Mouse (Mus musculus) layer of hippocampus, adult 8-10 months (tissue): ENCODE measurements around the gene Ankfy1. TPM values are rescaled to one million over a fixed set of nuclear protein-coding genes. Genes with fewer than 3 reads are reported as not detected.

ENCODE experiments used
- DNase-seq, 2 experiments: peaks; one replicate each; pipeline ENCODE4 v3.0.0; 2022; ENCODE audit warnings: low spot score in 2 of 2
- microRNA-seq, 2 experiments: library from miRNA; unstranded; fragments of <30 nt; microRNA quantifications; one replicate each; pipeline ENCODE4 v1.2.0; 2022
- total RNA-seq, 4 experiments: library from RNA; stranded (reverse); gene quantifications; 2 replicates each; pipeline ENCODE4 v1.2.4; 2022

The Ankfy1 gene
- total RNA-seq, 4 experiments from 2014 or later, result 35.8 to 46.2 (median 41.8) TPM

DNA sequence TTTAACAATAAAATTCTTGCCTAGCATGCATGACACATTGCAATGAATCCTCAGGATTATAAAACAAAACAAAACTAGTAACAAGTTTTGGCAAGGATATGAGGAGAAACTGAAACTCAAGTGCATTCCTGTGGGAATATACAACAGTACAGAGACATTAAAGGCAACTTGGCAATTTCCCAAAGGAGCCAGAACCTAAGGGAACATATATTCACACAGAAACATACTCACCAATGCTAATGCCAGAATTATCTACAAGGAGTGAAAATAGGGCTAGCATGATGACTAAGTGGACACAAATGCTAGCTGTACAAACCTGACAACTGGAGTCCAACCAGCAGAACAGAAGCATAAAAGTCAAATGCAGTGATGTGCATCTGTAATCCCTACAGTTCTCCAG is 102.2 kb downstream of the Ankfy1 start:
- DNase-seq, result no peak

DNA sequence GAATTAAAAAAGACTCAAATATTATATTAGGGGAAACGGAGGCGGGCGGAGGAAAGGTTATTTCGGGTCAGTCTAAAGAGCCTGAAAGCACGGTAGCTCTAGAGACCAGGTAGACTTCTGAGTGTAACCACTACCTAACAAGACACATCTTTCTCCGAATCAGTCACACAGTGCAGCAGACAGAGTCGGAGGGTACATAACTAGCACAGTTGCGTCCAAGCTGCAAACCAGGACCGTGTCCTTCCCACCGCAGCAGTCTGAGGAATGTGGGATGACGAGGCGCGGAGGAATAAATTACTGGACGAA is 105.3 kb downstream of the Ankfy1 start:
- DNase-seq, result no peak

DNA sequence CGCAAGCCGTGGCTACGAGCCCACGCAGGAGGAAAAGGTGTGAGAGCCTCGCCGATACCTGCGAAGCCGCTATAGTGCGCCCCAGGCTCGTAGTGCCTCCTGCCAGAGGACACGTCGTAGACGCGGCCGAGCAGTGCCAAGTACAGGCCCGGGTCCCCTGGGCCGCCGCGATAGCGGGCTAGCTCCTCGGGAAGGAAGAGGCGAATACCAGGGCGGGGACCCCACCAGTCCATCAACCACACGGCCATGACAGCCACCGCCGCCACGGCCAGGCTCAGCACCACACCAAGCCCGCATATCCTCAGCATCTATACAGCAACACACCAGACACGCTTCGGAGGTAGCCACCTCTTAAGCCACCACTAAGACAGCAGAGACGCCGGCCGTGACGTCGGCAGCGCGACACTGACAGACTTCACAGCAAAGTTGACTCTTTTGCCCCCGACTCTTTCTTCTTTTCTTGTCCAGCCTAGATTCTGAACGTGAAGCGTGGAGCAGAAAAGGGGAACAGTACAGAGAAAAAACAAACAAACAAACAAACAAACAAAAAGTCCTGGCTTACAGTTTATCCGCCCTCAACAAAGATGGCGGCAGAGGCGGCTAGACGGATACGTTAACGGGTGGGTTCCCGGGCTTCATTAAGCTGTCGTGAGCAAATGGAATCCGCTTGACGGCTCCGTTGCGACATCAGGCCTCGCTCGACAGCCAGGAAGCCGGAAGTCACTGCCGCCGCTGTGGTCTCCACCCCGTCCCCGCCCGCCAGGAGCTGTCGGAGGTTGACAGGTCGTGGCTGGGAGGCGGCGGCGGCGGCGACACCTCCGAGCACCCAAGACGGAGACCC is 105.9 kb downstream of the Ankfy1 start, which contains the start of the genes Cyb5d2 and Zzef1:
Gene Cyb5d2 (minus strand): TSS at position 688 of the 841 bp plus-strand sequence.
Gene Zzef1 (plus strand): TSS at position 772 of the 841 bp plus-strand sequence.
- peak; percentile 95 to 96 for DNase-seq

DNA sequence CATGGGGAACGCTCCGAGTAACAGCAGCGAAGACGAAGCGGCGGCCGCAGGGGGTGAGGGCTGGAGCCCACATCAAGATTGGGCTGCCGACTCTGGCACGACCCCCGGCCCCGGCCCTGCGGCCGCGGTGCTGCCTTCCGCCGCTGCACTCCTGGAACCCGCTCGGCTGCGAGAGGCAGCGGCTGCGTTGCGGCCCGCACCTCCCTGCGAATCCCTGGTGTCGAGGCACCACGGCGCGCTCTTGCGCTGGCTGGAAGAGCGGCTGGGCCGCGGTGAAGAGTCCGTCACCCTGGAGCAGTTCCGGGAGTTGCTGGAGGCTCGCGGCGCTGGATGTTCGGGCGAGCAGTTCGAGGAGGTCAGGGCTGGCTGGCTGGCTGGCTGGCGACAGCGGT is 106.5 kb downstream of the Ankfy1 start:
- DNase-seq, result no peak

DNA sequence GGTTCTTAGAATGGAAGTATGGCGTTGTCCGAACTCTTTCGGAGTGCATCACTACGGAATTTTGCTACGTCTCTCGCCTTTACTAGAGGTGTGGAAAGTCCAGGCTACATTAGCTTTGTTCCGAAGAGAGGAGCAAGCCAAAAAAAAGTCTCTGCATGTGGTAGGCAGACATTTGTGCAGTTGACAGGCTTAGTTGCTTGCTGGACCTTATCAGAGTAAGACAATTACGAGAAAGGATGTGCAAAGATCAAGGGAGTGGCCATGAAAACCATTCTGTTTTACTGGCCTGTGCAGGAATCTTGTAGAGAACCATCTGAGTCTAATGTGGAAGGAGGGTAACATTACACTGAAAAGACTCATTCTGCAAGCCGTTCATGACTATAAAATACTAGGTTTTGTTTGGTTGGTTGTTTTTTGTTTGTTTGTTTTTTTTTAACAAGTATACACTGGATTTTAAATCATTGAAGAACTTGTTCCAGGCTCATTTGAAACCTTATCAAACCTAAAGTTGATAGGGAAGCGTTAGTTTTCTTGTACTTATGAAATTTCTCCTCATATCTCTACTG is 107.0 kb downstream of the Ankfy1 start:
- DNase-seq, result no peak

DNA sequence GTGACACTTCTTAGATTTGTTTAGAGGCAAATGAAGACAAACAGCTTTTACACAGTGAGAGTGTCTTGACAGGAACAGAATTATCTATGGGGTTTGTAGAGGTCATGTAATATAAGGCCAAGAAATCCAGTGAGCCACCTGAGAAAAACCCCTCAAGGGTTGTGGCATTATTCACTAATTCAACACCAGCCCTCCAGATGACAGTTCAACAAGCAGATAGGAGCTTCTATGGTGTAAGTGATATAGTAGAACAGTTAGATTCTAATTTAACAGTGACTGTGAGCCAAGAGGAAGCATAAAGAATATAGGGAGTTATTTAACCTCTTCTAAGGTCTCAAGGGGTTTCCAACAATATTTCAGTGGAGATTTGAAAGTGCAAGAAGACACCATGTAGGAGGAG is 108.3 kb downstream of the Ankfy1 start:
- no peak for DNase-seq

DNA sequence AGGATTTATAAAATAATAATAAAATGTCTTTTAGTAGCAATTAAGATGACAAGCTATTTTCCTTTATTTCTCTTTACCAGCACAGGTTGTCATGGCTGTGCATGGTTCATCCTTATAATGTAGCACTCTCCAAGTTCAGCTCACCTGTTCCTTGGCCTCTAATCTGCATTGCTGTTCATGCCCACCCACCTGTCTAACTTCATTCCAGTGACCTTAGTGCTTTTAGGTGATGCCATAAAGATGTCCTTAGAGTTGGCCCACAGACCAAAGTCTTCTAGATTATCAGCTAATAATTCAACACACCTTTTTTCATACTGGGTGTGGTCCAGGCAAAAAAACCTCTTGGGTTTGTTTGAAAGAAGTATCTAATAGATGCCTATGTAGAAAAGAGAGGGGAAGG is 111.4 kb downstream of the Ankfy1 start:
- no peak for DNase-seq

DNA sequence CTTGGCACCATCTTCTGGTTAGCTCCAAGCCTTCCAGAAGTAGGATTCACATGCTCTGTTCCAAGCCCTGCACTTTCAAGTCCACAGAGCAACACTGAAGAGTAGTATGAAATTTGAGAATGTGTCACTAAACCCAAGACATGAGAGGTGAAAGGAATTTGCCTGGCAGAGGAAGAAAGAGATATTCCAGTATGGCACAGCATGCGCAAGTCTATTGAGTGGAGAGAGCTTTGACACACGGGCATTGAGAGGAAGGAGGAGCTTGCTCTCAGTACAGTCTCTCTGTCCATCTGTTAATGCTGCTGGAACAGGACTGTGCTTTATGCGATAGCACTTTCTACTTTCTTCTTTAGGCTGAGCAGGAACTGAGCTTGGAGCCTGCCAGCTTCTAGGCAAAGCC is 113.2 kb downstream of the Ankfy1 start:
- DNase-seq, result no peak

DNA sequence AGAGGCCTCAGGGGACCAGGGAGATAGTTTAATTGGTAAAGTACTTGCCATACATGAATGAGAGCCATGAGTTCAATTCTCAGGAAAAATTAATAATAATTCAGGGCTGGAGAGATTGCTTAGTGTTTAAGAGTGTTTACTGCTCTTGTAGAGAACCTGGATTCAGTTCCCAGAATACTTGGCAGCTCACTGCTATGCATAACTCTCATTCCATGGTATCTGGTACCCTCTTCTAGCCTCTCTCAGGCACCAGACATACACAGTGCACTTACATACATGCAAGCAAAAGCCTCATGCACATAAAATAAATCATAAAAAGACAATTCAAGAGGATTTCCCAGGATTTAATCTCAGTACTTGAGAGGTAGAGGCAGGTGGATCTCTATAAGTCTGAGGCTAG is 114.8 kb downstream of the Ankfy1 start:
- no peak for DNase-seq

DNA sequence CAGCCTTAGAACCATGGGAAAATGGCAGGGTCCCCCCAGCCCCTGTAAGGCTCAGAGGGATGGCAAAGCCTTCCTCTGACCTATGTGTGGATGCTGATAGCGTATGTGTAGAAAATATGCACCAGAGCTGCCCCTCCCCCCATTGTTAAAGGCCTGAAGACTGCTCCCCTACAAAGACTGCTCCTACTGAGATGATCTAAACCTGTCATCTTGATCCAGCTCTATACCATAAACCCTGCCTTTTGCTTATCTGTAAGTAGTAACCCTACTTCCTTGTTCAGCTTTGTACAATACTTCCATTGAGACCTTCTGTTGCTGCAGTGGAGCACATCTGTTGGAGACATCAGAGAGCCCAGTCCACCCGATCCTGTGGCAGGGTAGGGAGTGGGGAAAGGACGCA is 115.4 kb downstream of the Ankfy1 start:
- DNase-seq, result no peak

DNA sequence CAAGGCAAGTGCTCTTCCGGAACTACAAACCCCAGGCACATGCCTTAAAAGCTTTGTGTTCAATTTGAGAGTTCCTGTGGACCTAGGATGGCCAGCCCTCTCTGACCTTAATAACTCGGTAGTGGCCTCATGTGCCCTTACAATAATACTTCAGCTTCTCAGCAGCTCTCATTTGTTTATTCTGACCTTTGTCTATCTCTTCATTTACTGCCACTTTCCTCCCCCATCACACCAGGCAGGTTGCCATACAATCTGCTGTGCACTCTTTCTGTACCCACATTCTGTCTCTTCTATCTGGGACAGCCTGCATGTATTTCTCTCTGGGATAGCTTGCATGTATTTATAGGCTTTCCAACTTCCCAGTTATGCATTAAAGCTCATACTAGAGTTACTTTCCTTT is 116.8 kb downstream of the Ankfy1 start:
- DNase-seq, result peak; percentile 18 to 32

DNA sequence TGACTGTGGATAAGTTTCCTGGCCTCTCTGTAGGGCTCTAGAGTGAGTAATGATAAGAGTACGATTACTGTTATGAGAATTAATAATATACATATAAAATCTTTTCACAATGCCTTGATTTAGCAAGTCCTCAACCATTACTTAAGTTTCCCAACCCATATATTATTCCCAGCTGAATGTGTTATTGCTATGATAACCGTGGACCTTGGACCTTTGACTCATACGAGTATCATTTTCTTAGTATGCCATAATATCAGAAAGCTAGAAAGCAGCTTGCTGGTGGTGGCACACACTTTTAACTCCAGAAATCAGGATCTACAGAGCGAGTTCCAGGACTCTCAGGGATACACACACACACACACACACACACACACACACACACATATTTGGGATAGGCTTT is 118.2 kb downstream of the Ankfy1 start:
- no peak for DNase-seq

DNA sequence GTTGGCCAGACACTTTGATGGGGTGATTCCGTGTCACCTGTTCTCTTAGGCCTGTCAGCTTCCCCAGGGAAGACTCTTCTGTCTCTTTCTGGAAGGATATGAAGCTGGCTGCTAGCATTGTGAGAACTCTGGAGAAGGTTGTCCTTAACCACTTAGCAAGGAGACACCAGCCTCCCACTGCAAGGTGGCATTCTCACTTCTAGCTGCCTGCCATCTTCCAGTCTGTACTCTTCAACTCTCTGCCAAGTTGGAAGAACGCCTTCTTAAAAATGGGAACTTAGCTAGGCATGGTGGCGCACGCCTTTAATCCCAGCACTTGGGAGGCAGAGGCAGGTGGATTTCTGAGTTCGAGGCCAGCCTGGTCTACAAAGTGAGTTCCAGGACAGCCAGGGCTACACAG is 123.9 kb downstream of the Ankfy1 start:
- no peak for DNase-seq

DNA sequence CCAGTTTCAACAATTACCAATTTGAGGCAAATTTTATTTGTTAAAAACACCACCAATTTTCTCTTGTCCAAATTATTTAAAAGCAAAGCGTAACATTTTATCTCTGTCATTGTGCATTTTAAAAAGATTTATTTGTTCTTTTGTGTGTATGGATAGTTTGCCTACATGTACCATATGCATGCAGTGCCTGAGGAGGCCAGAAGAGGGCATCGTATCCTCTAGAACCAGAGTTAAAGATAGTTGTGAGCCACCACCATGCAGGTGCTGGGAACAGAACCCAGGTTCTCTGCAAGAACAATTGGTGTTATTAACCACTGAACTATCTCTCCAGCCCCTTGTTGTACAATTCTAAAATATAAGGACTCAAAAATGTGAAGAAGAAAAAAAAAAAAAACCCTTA is 124.4 kb downstream of the Ankfy1 start:
- DNase-seq, result no peak

DNA sequence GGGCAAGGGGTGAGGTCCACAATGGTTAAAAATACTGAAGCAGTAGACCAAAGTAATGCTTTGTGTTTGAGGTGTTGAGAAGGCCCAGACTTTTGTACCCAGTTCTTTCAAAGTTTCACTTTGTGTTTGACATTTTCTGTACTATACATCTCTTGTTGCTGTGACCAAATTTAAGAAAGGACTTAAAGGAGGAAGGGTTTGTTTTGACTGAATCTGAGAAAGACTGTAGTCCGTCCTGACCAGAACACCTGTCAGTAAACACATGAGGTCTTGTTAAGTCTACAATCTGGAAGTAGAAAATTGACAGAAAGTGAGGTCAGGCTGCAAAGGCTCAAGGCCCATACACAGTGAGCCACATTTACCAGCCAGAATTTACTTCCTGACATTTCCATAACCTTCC is 127.1 kb downstream of the Ankfy1 start:
- DNase-seq, result no peak

DNA sequence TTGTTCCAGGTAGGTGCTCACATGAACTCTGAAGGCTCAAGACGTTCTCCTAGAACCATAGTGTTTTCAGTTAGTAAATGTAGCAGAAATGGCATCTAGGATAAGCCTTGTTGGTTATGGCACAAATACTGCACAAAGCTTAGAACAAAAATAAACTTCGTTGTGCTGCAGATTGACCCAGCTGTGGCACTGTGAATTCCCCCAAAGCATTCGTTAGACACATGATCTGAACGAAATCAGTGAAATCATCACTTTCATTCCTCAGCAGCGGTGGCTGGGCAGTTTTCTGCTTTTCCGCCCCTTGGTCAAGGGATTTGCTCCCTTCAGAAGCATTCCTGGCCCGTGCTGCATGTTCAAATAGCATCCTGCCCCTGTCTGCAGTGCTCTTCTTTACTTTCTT is 128.3 kb downstream of the Ankfy1 start:
- no peak for DNase-seq

DNA sequence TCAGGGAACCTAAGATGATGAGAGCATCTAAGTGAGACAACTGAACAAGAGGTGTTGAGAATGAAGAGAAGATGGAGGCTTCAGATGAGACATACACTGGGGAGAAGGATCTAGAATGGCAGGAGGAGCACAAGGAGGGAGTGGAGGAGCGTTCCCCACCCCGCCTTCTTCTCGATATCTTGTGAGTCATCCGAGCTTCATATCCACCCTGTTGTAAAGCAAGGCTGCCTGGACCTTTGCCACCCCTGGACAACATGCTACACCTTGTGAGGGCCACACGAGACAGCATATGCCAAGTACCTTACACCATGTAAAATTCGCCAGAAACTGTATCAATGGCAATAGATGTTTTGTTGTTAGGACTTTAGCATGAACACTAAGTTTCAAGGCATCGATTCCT is 131.2 kb downstream of the Ankfy1 start:
- DNase-seq, result no peak

Small RNAs within 50 kb of the gene (microRNA-seq; reads per million reads assigned to microRNA genes)
- gene Gm25678, result 0 reads per million in 2 experiments

Other genes with a start within 250 kb of the Ankfy1 start
- gene Mybbp1a, start 248.7 kb upstream of the Ankfy1 start, total RNA-seq, result 10 to 100 TPM; 55.2 to 64.5 (median 57.8) TPM
- 100 to 1,000 TPM in 1 of 4 experiments, 10 to 100 TPM in 3; 84.0 to 104 (median 92.3) TPM for gene Spns2, start 200.1 kb upstream of the Ankfy1 start, total RNA-seq
- gene Spns3, start 139.5 kb upstream of the Ankfy1 start, total RNA-seq, result under 1 TPM; 0.33 to 0.58 (median 0.48) TPM
- 10 to 100 TPM; 36.8 to 44.5 (median 40.5) TPM for gene Ube2g1, start 82.7 kb upstream of the Ankfy1 start, total RNA-seq
- 10 to 100 TPM; 17.3 to 19.6 (median 18.8) TPM for gene Cyb5d2, start 106.1 kb downstream of the Ankfy1 start, total RNA-seq
- gene Zzef1, start 106.2 kb downstream of the Ankfy1 start, total RNA-seq, result 10 to 100 TPM; 41.5 to 51.8 (median 45.2) TPM